In genomic region chr10:62179944-62180343, GRCm38 (mm10) we compare ENCODE assay signal across 43 mouse cellular contexts. TPM values are rescaled to one million over a fixed set of nuclear protein-coding genes. Genes with fewer than 3 reads are reported as not detected.
"Had no signal": no experiment of that assay in that cellular context is flagged by ENCODE, and none has a peak within 500 bp of the region (broad histone marks: within the 10 kb centered on the region; RNA-seq: fewer than 3 reads in every experiment).

No protein-coding gene starts in this region.

- H3K36me3 ChIP-seq: limb, embryonic 10.5 days; limb, embryonic 12.5 days; limb, embryonic 13.5 days; limb, embryonic 15.5 days; liver, embryonic 12.5 days; liver, embryonic 13.5 days; liver, embryonic 15.5 days; lung, embryonic 15.5 days; midbrain, embryonic 10.5 days; midbrain, embryonic 12.5 days; midbrain, embryonic 13.5 days; midbrain, embryonic 15.5 days; neural tube, embryonic 12.5 days had no signal

- H3K27me3 ChIP-seq: lung, embryonic 15.5 days had no signal

- DNase-seq: left cerebral cortex, postnatal 4 days; liver; liver, embryonic 13.5 days; liver, postnatal 0 days; lung, adult 18-20 months; lung, adult 2 months; lung, embryonic 14.5 days; lung, postnatal 10 days; lung, postnatal 14 days; lung, postnatal 36 days; lung, postnatal 4 days; midbrain, embryonic 14.5 days had no signal

- H3K4me3 ChIP-seq: limb, embryonic 10.5 days; limb, embryonic 12.5 days; limb, embryonic 13.5 days; limb, embryonic 15.5 days; liver, embryonic 12.5 days; liver, embryonic 13.5 days; liver, embryonic 15.5 days; lung, embryonic 15.5 days; megakaryocyte, embryonic 14.5 days; midbrain, embryonic 10.5 days; midbrain, embryonic 12.5 days; midbrain, embryonic 13.5 days; midbrain, embryonic 15.5 days; myocyte; neural tube, embryonic 12.5 days had no signal

RNA-seq across cellular contexts. Expression of gene Fam241b, which starts 36.2 kb away (rescaled TPM):
- total RNA-seq: megakaryocyte progenitor cell, adult 5-6 weeks; megakaryocyte, adult 5-6 weeks had no signal
- polyA plus RNA-seq: macrophage had no signal

RNA-seq across cellular contexts. Expression of gene Neurog3, which starts 47.1 kb away (rescaled TPM):
- total RNA-seq: left cerebral cortex, postnatal 10 days; left cerebral cortex, postnatal 14 days; left cerebral cortex, postnatal 25 days; left cerebral cortex, postnatal 36 days; left cerebral cortex, postnatal 4 days; liver, adult 2 months; megakaryocyte progenitor cell, adult 5-6 weeks; megakaryocyte, adult 5-6 weeks; megakaryocyte-erythroid progenitor cell, adult 5-6 weeks; midbrain, postnatal 0 days; monocyte, adult 5-6 weeks had no signal
- polyA plus RNA-seq: limb, embryonic 10.5 days; limb, embryonic 11.5 days; limb, embryonic 12.5 days; limb, embryonic 13.5 days; limb, embryonic 14.5 days; limb, embryonic 15.5 days; liver, adult 2 months; liver, embryonic 11.5 days; liver, embryonic 12.5 days; liver, embryonic 13.5 days; liver, embryonic 15.5 days; liver, postnatal 0 days; lung, adult 2 months; lung, embryonic 14.5 days; lung, embryonic 15.5 days; lung, embryonic 16.5 days; lung, postnatal 0 days; macrophage; midbrain, embryonic 12.5 days; midbrain, embryonic 14.5 days; midbrain, embryonic 16.5 days; midbrain, postnatal 0 days; myocyte had no signal

RNA-seq across cellular contexts. Expression of gene Tspan15, which starts 51.1 kb away (rescaled TPM):
- polyA plus RNA-seq: macrophage had no signal
